Mouse (Mus musculus): ENCODE measurements around the gene Sin3a.
A peak's percentile ranks its signal among the peaks of the same experiment; 100 is the strongest.

The Sin3a gene

GRCm38 (mm10) chr9:57137777-57138176 is 65.9 kb downstream of the Sin3a start:
- no peak for DNase-seq

GRCm38 (mm10) chr9:57138507-57138906 is 66.7 kb downstream of the Sin3a start:
- DNase-seq = no peak

GRCm38 (mm10) chr9:57139110-57139509 is 67.3 kb downstream of the Sin3a start:
- no peak for DNase-seq

GRCm38 (mm10) chr9:57139571-57139970 is 67.7 kb downstream of the Sin3a start:
- no peak for DNase-seq

- DNase-seq = peak; percentile 10
Measured at GRCm38 (mm10) chr9:57141417-57142353, 69.8 kb downstream of the Sin3a start.

- peak; percentile 20 for DNase-seq
Measured at GRCm38 (mm10) chr9:57143212-57143611, 71.4 kb downstream of the Sin3a start.

GRCm38 (mm10) chr9:57144830-57145229 is 73.0 kb downstream of the Sin3a start:
- peak; percentile 17 for DNase-seq

GRCm38 (mm10) chr9:57146451-57147066 is 74.7 kb downstream of the Sin3a start:
- DNase-seq = peak; percentile 47

- peak; percentile 62 for DNase-seq
Measured at GRCm38 (mm10) chr9:57147205-57148143, 75.6 kb downstream of the Sin3a start.

- peak; percentile 94 for DNase-seq
Measured at GRCm38 (mm10) chr9:57148144-57148878, 76.5 kb downstream of the Sin3a start, which contains the start of gene Neil1. Gene Neil1 (minus strand): TSS chr9:57148305.

- DNase-seq = peak; percentile 32
Measured at GRCm38 (mm10) chr9:57149021-57149420, 77.2 kb downstream of the Sin3a start.

GRCm38 (mm10) chr9:57150192-57150591 is 78.4 kb downstream of the Sin3a start:
- peak; percentile 20 for DNase-seq

GRCm38 (mm10) chr9:57152331-57152730 is 80.5 kb downstream of the Sin3a start:
- DNase-seq = peak; percentile 2

- no peak for DNase-seq
Measured at GRCm38 (mm10) chr9:57156383-57156782, 84.5 kb downstream of the Sin3a start.

- DNase-seq = peak; percentile 21
Measured at GRCm38 (mm10) chr9:57156823-57157222, 85.0 kb downstream of the Sin3a start.

GRCm38 (mm10) chr9:57157499-57157898 is 85.7 kb downstream of the Sin3a start:
- no peak for DNase-seq

- peak; percentile 98 for DNase-seq
Measured at GRCm38 (mm10) chr9:57158013-57158470, 86.2 kb downstream of the Sin3a start, which contains the start of gene Commd4. Gene Commd4 (minus strand): TSS chr9:57158331.

- DNase-seq = no peak
Measured at GRCm38 (mm10) chr9:57158506-57158905, 86.7 kb downstream of the Sin3a start.

GRCm38 (mm10) chr9:57162496-57162895 is 90.7 kb downstream of the Sin3a start:
- no peak for DNase-seq

- no peak for DNase-seq
Measured at GRCm38 (mm10) chr9:57163137-57163536, 91.3 kb downstream of the Sin3a start.

- no peak for DNase-seq
Measured at GRCm38 (mm10) chr9:57166173-57166572, 94.3 kb downstream of the Sin3a start.

- DNase-seq = no peak
Measured at GRCm38 (mm10) chr9:57168411-57168810, 96.6 kb downstream of the Sin3a start.

All from cerebellum, adult 9-10 months (tissue).